Mouse (Mus musculus) hematopoietic multipotent progenitor cell, adult 10-12 weeks (in vitro differentiated cells): ENCODE data around the gene Arl2. TPM values are rescaled to one million over a fixed set of nuclear protein-coding genes. Genes with fewer than 3 reads are reported as not detected.

Experiments
- polyA plus RNA-seq: library from polyadenylated mRNA; stranded (reverse); fragments of >175 nt; gene quantifications from 2 replicates; pipeline ENCODE4 v1.2.3, GENCODE M21; 2012; ENCODE audit warnings: low replicate concordance

Gene Arl2
- 32.6 and 45.2 TPM in 2 replicates for polyA plus RNA-seq

GRCm38 (mm10) chr19:6141394-6141749 lies at the start of gene Arl2:
TSS of gene Arl2 (minus strand) at chr19:6141548.

GRCm38 (mm10) chr19:6184131-6184530 lies 42.8 kb upstream of the Arl2 start, which contains the start of gene Majin:
TSS of gene Majin (plus strand) at chr19:6184388.

GRCm38 (mm10) chr19:6140678-6141393 lies 512 bp downstream of the Arl2 start, which contains the start of gene Batf2:
TSS of gene Batf2 (plus strand) at chr19:6140983.

GRCm38 (mm10) chr19:6127760-6128341 lies 13.5 kb downstream of the Arl2 start, which contains the start of gene Snx15:
TSS of gene Snx15 (minus strand) at chr19:6128304.

GRCm38 (mm10) chr19:6117986-6118676 lies 23.2 kb downstream of the Arl2 start, which contains the start of gene Sac3d1:
TSS of gene Sac3d1 (minus strand) at chr19:6118650.

GRCm38 (mm10) chr19:6105586-6105985 lies 35.8 kb downstream of the Arl2 start, which contains the start of gene Naaladl1:
TSS of gene Naaladl1 (plus strand) at chr19:6105782.

GRCm38 (mm10) chr19:6094119-6094518 lies 47.2 kb downstream of the Arl2 start, which contains the start of gene AC131692.1:
TSS of gene AC131692.1 (plus strand) at chr19:6094419.

GRCm38 (mm10) chr19:6084478-6085248 lies 56.7 kb downstream of the Arl2 start, which contains the start of the genes Zfpl1 and Cdca5:
TSS of gene Zfpl1 (minus strand) at chr19:6084956.
TSS of gene Cdca5 (plus strand) at chr19:6084983.

Other genes with a start within 250 kb of the Arl2 start
- gene Tigd3, start 247.4 kb downstream of the Arl2 start, polyA plus RNA-seq, result 0.10 and 0.71 TPM in 2 replicates
- 14.9 and 60.9 TPM in 2 replicates for gene Dpf2, start 228.5 kb downstream of the Arl2 start, polyA plus RNA-seq
- 3.4 and 4.3 TPM in 2 replicates for gene Cdc42ep2, start 216.7 kb downstream of the Arl2 start, polyA plus RNA-seq
- 19.1 and 24.6 TPM in 2 replicates for gene Pola2, start 177.3 kb downstream of the Arl2 start, polyA plus RNA-seq
- gene Slc22a20, start 155.4 kb downstream of the Arl2 start, polyA plus RNA-seq, result not detected in 2 replicates
- gene Capn1, start 125.7 kb downstream of the Arl2 start, polyA plus RNA-seq, result 55.8 and 154 TPM in 2 replicates
- 393 and 539 TPM in 2 replicates for gene Syvn1, start 95.0 kb downstream of the Arl2 start, polyA plus RNA-seq
- 25.7 and 36.4 TPM in 2 replicates for gene Mrpl49, start 83.8 kb downstream of the Arl2 start, polyA plus RNA-seq
- gene Fau, start 83.7 kb downstream of the Arl2 start, polyA plus RNA-seq, result 4,240 and 4,981 TPM in 2 replicates
- gene Znhit2, start 80.4 kb downstream of the Arl2 start, polyA plus RNA-seq, result 58.8 and 66.2 TPM in 2 replicates
- 10.6 and 16.3 TPM in 2 replicates for gene Tm7sf2, start 73.2 kb downstream of the Arl2 start, polyA plus RNA-seq
- 52.2 and 188 TPM in 2 replicates for gene Vps51, start 64.3 kb downstream of the Arl2 start, polyA plus RNA-seq
- not detected in 2 replicates for gene Tmem262, start 61.5 kb downstream of the Arl2 start, polyA plus RNA-seq
- gene Gm28374, start 59.3 kb downstream of the Arl2 start, polyA plus RNA-seq, result 0.19 TPM in 1 of 2 replicates, not detected in the other
- gene Zfpl1, start 56.6 kb downstream of the Arl2 start, polyA plus RNA-seq, result 67.9 and 70.2 TPM in 2 replicates
- gene Cdca5, start 56.6 kb downstream of the Arl2 start, polyA plus RNA-seq, result 1.7 and 2.3 TPM in 2 replicates
- gene AC131692.1, start 47.1 kb downstream of the Arl2 start, polyA plus RNA-seq, result 1.7 and 2.1 TPM in 2 replicates
- gene Naaladl1, start 35.8 kb downstream of the Arl2 start, polyA plus RNA-seq, result 0.53 TPM in 1 of 2 replicates, not detected in the other
- 31.3 and 49.9 TPM in 2 replicates for gene Sac3d1, start 22.9 kb downstream of the Arl2 start, polyA plus RNA-seq
- gene Snx15, start 13.2 kb downstream of the Arl2 start, polyA plus RNA-seq, result 120 and 217 TPM in 2 replicates
- 1.3 and 2.2 TPM in 2 replicates for gene Batf2, start 565 bp downstream of the Arl2 start, polyA plus RNA-seq
- not detected in 2 replicates for gene Majin, start 42.8 kb upstream of the Arl2 start, polyA plus RNA-seq
- gene Gpha2, start 84.8 kb upstream of the Arl2 start, polyA plus RNA-seq, result 0.22 TPM in 1 of 2 replicates, not detected in the other
- 43.8 and 62.7 TPM in 2 replicates for gene Ppp2r5b, start 94.3 kb upstream of the Arl2 start, polyA plus RNA-seq
- 75.2 and 154 TPM in 2 replicates for gene Atg2a, start 100.1 kb upstream of the Arl2 start, polyA plus RNA-seq
- gene Ehd1, start 135.2 kb upstream of the Arl2 start, polyA plus RNA-seq, result 252 and 427 TPM in 2 replicates
- gene Cdc42bpg, start 164.9 kb upstream of the Arl2 start, polyA plus RNA-seq, result 9.6 and 17.4 TPM in 2 replicates
- gene Men1, start 193.4 kb upstream of the Arl2 start, polyA plus RNA-seq, result 120 and 143 TPM in 2 replicates
- gene Map4k2, start 199.6 kb upstream of the Arl2 start, polyA plus RNA-seq, result 508 and 590 TPM in 2 replicates
- gene Sf1, start 222.1 kb upstream of the Arl2 start, polyA plus RNA-seq, result 995 and 2,858 TPM in 2 replicates
- gene Pygm, start 242.9 kb upstream of the Arl2 start, polyA plus RNA-seq, result 2.3 and 2.5 TPM in 2 replicates